Mouse (Mus musculus) ZHBTc4 (cell line): ENCODE results near the gene Spryd3.
A peak's percentile ranks its signal among the peaks of the same experiment; 100 is the strongest.

Experiments
- DNase-seq: peaks from one replicate; pipeline ENCODE4 v3.0.0-alpha.2; 2011; ENCODE audit warnings: low read depth, low spot score

Spryd3 gene

GRCm38 (mm10) chr15:102136129-102136758 lies at the start of gene Spryd3:
Gene Spryd3, minus strand, starts transcription at chr15:102136234.
- peak; percentile 98 for DNase-seq

- no peak for DNase-seq
These were observed 47.0 kb upstream of the Spryd3 start for GRCm38 (mm10) chr15:102183076-102183475.

- peak; percentile 34 for DNase-seq
These were observed 43.9 kb upstream of the Spryd3 start for GRCm38 (mm10) chr15:102179924-102180323.

- DNase-seq = peak; percentile 53
These were observed 43.1 kb upstream of the Spryd3 start for GRCm38 (mm10) chr15:102179106-102179505.

- peak; percentile 85 for DNase-seq
These were observed 42.2 kb upstream of the Spryd3 start for GRCm38 (mm10) chr15:102178279-102178678.

GRCm38 (mm10) chr15:102177417-102177816 lies 41.4 kb upstream of the Spryd3 start:
- no peak for DNase-seq

- DNase-seq = no peak
These were observed 40.7 kb upstream of the Spryd3 start for GRCm38 (mm10) chr15:102176571-102177316.

- peak; percentile 75 for DNase-seq
These were observed 39.8 kb upstream of the Spryd3 start for GRCm38 (mm10) chr15:102175736-102176319.

GRCm38 (mm10) chr15:102173581-102173980 lies 37.5 kb upstream of the Spryd3 start:
- DNase-seq = no peak

- no peak for DNase-seq
These were observed 33.0 kb upstream of the Spryd3 start for GRCm38 (mm10) chr15:102169064-102169463.

- no peak for DNase-seq
These were observed 31.6 kb upstream of the Spryd3 start for GRCm38 (mm10) chr15:102167620-102168021.

- no peak for DNase-seq
These were observed 29.6 kb upstream of the Spryd3 start for GRCm38 (mm10) chr15:102165468-102166100.

- peak; percentile 66 for DNase-seq
These were observed 28.1 kb upstream of the Spryd3 start for GRCm38 (mm10) chr15:102163900-102164693.

GRCm38 (mm10) chr15:102160415-102161060 lies 24.5 kb upstream of the Spryd3 start:
- peak; percentile 66 for DNase-seq

- peak; percentile 68 for DNase-seq
These were observed 20.8 kb upstream of the Spryd3 start for GRCm38 (mm10) chr15:102156836-102157235.

GRCm38 (mm10) chr15:102155006-102155405 lies 19.0 kb upstream of the Spryd3 start:
- DNase-seq = peak; percentile 37

- no peak for DNase-seq
These were observed 16.6 kb upstream of the Spryd3 start for GRCm38 (mm10) chr15:102152646-102153045.

GRCm38 (mm10) chr15:102150301-102151135 lies 14.5 kb upstream of the Spryd3 start, which contains the start of gene Soat2:
Gene Soat2, plus strand, starts transcription at chr15:102150526.
- peak; percentile 64 for DNase-seq

GRCm38 (mm10) chr15:102149561-102149960 lies 13.5 kb upstream of the Spryd3 start:
- no peak for DNase-seq
